Mouse (Mus musculus) brain, embryonic 14.5 days (tissue): ENCODE results near the gene Zfp358.

Source experiments
- CTCF ChIP-seq: fragments of 200-500 bp; IDR thresholded peaks from 2 replicates; pipeline ENCODE4 v1.5.1; 2012; ENCODE audit warnings: inconsistent platforms, mild to moderate bottlenecking, moderate library complexity, borderline replicate concordance; ENCODE audit not compliant: insufficient read depth, insufficient read length; ENCODE audit errors: extremely low read depth
- POLR2A ChIP-seq: fragments of 200-500 bp; IDR thresholded peaks from 2 replicates; pipeline ENCODE4 v1.6.1; 2012; ENCODE audit warnings: mild to moderate bottlenecking, inconsistent platforms, borderline replicate concordance; ENCODE audit not compliant: poor library complexity, insufficient read depth, insufficient read length, severe bottlenecking; ENCODE audit errors: extremely low read depth

- no peak for TF ChIP-seq CTCF
- no peak for TF ChIP-seq POLR2A
Observed at GRCm38 (mm10) chr8:3493845-3494208, 889 bp downstream of the Zfp358 start.
